Mouse (Mus musculus): ENCODE results near the gene Mcl1. TPM values are rescaled to one million over a fixed set of nuclear protein-coding genes. Genes with fewer than 3 reads are reported as not detected.

The Mcl1 gene
- polyA plus RNA-seq (2012; rRNA removed; ENCODE audit: low replicate concordance): 44.9 and 263 TPM in 2 replicates

GRCm38 (mm10) chr3:95658236-95658867 lies at the start of gene Mcl1:
Gene Mcl1, plus strand, starts transcription at chr3:95658788.

GRCm38 (mm10) chr3:95624628-95625503 lies 33.7 kb upstream of the Mcl1 start, which contains the start of gene Ensa:
Gene Ensa, plus strand, starts transcription at chr3:95624993.

GRCm38 (mm10) chr3:95687524-95688421 lies 29.2 kb downstream of the Mcl1 start, which contains the start of gene Adamtsl4:
Gene Adamtsl4, minus strand, starts transcription at chr3:95687917.

Other genes with a start within 250 kb of the Mcl1 start
- gene Arnt, start 224.4 kb upstream of the Mcl1 start, polyA plus RNA-seq (2012; rRNA removed; ENCODE audit: low replicate concordance): 44.8 and 49.7 TPM in 2 replicates
- gene Ctsk, start 159.5 kb upstream of the Mcl1 start, polyA plus RNA-seq (2012; rRNA removed; ENCODE audit: low replicate concordance): 25.3 and 52.6 TPM in 2 replicates
- gene Ctss, start 132.0 kb upstream of the Mcl1 start, polyA plus RNA-seq (2012; rRNA removed; ENCODE audit: low replicate concordance): 38.3 and 57.6 TPM in 2 replicates
- not detected in 2 replicates for gene Hormad1, start 99.1 kb upstream of the Mcl1 start, polyA plus RNA-seq (2012; rRNA removed; ENCODE audit: low replicate concordance)
- gene Golph3l, start 69.9 kb upstream of the Mcl1 start, polyA plus RNA-seq (2012; rRNA removed; ENCODE audit: low replicate concordance): 4.0 and 8.2 TPM in 2 replicates
- 7.5 and 10.8 TPM in 2 replicates for gene Ensa, start 33.8 kb upstream of the Mcl1 start, polyA plus RNA-seq (2012; rRNA removed; ENCODE audit: low replicate concordance)
- 32.7 and 34.1 TPM in 2 replicates for gene Adamtsl4, start 29.1 kb downstream of the Mcl1 start, polyA plus RNA-seq (2012; rRNA removed; ENCODE audit: low replicate concordance)
- gene Ecm1, start 80.8 kb downstream of the Mcl1 start, polyA plus RNA-seq (2012; rRNA removed; ENCODE audit: low replicate concordance): 535 and 688 TPM in 2 replicates
- 30.0 and 32.6 TPM in 2 replicates for gene Tars2, start 101.4 kb downstream of the Mcl1 start, polyA plus RNA-seq (2012; rRNA removed; ENCODE audit: low replicate concordance)
- 9.7 and 14.1 TPM in 2 replicates for gene Rprd2, start 160.1 kb downstream of the Mcl1 start, polyA plus RNA-seq (2012; rRNA removed; ENCODE audit: low replicate concordance)
- gene Prpf3, start 197.1 kb downstream of the Mcl1 start, polyA plus RNA-seq (2012; rRNA removed; ENCODE audit: low replicate concordance): 6.4 and 21.3 TPM in 2 replicates
- 33.0 and 52.1 TPM in 2 replicates for gene Mrps21, start 212.7 kb downstream of the Mcl1 start, polyA plus RNA-seq (2012; rRNA removed; ENCODE audit: low replicate concordance)
- gene Ciart, start 223.5 kb downstream of the Mcl1 start, polyA plus RNA-seq (2012; rRNA removed; ENCODE audit: low replicate concordance): 3.5 and 6.0 TPM in 2 replicates
- gene BC028528, start 233.2 kb downstream of the Mcl1 start, polyA plus RNA-seq (2012; rRNA removed; ENCODE audit: low replicate concordance): 7.6 and 27.9 TPM in 2 replicates
- gene Aph1a, start 235.2 kb downstream of the Mcl1 start, polyA plus RNA-seq (2012; rRNA removed; ENCODE audit: low replicate concordance): 141 and 158 TPM in 2 replicates
- gene Car14, start 245.9 kb downstream of the Mcl1 start, polyA plus RNA-seq (2012; rRNA removed; ENCODE audit: low replicate concordance): 0.67 and 18.1 TPM in 2 replicates

Data from mammary gland, adult 2 months (tissue).